Mouse (Mus musculus): ENCODE measurements at regions not wholly inside any gene's neighbourhood (a gene's known extent, or its start where the extent isn't known, plus 50 kb on each side); places are given as distances from the start of the nearest gene placed in this dataset.
"Not testable (repeated sequence)": the region's sequence is repeated elsewhere in the genome, so short reads cannot be mapped to it uniquely, and the experiment has no call there.

DNA sequence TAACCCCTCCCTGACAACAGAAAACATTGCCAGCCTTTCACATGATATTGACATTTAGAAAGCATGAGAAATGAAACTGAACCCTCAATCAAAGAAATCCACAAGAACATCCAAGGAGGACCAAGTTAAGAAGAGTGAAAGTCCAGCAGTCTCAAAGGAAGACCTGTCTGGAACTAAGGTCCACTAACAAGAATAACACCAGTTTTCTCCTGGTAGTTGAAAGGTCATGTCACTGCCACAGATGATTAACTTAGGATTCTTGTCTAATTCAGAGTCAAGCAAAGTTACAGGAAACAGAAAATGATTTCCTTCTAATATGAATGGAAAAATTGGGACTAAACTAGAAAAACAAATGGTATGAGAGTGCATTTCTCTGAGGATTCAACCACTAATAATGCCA, 790.7 kb downstream of the Cypt12 start:
- DNase-seq (ENCODE audit: low spot score in 2 of 2), result no peak

- no peak for DNase-seq (ENCODE audit: low spot score in 2 of 2)
Observed at GRCm38 (mm10) chr3:18740344-18740743, 792.1 kb downstream of the Cypt12 start.

DNA sequence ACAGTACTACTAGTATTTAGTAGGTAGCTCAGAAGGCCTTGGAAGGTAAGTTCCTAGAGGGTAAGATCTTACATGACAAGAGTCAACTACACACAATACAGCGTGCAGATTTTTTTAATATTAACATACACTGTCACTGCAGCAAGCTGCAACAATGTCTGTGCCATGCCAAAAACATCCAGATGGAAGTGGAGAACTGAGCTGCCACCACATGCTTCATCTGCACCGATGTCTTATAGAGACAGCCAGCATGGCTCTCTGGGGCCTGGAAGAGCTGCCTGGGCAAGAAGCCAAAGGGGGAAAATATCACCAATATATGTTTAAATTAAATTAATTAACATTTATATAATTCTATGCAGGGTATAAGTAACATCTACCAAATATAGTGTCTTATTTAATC, 795.3 kb downstream of the Cypt12 start:
- DNase-seq (ENCODE audit: low spot score in 2 of 2), result no peak

DNA sequence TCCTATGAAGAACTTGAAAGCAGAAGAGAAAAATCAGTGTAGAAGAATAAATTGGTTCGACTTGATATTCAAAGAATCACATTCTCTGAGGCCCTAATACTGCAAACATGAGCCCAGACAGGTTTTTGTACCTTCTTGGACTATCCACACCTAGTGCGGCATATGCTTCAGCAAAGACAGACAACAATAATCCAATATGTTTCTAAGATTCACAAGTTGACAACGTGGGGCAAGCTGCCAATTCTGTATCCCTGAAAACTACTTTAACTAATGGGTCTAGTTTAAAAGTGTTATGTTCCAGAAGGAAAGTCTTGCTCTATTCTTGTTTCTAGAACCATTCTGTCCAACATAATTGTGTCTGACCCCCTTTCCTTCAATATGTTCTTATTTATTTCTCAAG, 796.0 kb downstream of the Cypt12 start:
- DNase-seq (ENCODE audit: low spot score in 2 of 2), result peak; percentile 33 to 34

GRCm38 (mm10) chr3:18746206-18746605, 798.0 kb downstream of the Cypt12 start:
- no peak for DNase-seq (ENCODE audit: low spot score in 2 of 2)

DNA sequence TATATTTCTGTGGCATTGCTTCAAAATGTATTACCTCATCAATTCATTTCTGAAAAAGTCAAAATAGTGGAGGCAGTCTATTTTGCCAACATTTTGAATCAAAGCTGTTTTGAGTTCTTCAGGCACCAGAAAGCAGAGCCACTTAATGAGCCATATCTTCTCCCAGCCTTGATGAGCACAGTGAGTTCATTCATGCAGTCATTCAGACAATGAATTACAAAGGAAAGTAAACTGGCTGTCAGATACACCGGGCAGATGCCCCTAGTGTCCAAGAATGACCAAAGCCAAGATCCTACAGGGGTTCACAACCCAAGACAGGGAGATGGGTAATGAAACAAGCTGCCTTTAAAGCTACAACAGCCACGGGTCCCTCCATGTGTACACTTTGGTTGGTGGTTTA, 798.7 kb downstream of the Cypt12 start:
- no peak for DNase-seq (ENCODE audit: low spot score in 2 of 2)

GRCm38 (mm10) chr3:18751660-18752259, 803.5 kb downstream of the Cypt12 start:
- no peak for DNase-seq (ENCODE audit: low spot score in 2 of 2)

- DNase-seq (ENCODE audit: low spot score in 2 of 2), result peak; percentile 82 to 85
Observed at GRCm38 (mm10) chr3:18764301-18765078, 816.3 kb downstream of the Cypt12 start.

- DNase-seq (ENCODE audit: low spot score in 2 of 2), result no peak
Observed at GRCm38 (mm10) chr3:18778481-18778880, 830.3 kb downstream of the Cypt12 start.

- no peak for DNase-seq (ENCODE audit: low spot score in 2 of 2)
Observed at GRCm38 (mm10) chr3:18787531-18788176, 839.4 kb downstream of the Cypt12 start.

DNA sequence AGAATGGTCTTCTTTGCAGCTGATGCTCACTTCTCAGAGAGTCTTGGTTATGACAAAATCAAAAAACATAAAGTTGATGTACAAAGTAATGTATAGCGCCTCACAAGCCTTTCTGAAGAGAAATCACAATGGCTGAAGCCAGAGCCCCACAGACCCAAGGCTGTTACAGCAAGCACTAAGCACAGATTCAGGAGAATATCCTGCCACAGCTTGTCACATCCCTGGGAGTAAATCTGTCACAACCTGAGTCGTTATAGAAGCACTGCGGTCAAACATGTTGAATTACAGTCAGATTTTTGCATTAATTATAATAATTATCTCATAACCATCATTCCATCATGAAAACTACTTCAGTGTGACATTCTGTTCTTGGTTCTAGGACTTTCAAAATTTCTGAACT, 825.7 kb downstream of the 1700064H15Rik start:
- no peak for DNase-seq (ENCODE audit: low spot score in 2 of 2)

- not testable (repeated sequence) for DNase-seq (ENCODE audit: low spot score in 2 of 2)
Observed at GRCm38 (mm10) chr3:18828788-18829320, 799.6 kb downstream of the 1700064H15Rik start.

DNA sequence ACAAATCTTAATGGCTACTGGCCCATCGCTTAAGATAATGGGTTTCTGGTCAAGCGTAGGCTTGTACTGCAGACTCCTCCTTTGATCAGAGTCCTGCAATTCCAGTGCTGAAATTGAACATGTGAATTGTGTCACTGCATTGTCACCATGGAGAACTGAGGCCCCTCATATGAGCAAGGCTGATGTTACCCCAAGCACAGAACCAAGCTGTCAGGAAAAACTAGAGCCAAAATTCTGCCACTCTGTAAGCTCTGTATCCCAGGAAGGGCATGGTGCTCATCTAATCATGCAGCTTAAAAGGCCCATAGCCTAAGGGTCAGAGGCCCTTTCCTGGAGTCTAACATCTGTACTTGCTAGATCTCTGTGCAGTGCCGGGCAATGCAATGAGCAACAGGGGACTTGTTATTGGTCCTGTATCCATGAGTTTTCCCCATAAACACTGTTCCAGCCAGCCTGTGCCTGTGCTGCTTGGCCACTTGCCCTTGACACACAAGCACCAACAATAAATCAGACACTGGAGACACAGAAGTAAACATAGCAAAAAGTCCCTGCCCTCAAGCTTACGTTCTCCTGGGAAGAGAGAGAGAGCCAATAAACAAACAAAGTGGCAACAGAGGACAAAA, 760.2 kb downstream of the 1700064H15Rik start:
- DNase-seq (ENCODE audit: low spot score in 2 of 2), result no peak

- no peak for DNase-seq (ENCODE audit: low spot score in 2 of 2)
Observed at GRCm38 (mm10) chr3:18868758-18869157, 759.7 kb downstream of the 1700064H15Rik start.

DNA sequence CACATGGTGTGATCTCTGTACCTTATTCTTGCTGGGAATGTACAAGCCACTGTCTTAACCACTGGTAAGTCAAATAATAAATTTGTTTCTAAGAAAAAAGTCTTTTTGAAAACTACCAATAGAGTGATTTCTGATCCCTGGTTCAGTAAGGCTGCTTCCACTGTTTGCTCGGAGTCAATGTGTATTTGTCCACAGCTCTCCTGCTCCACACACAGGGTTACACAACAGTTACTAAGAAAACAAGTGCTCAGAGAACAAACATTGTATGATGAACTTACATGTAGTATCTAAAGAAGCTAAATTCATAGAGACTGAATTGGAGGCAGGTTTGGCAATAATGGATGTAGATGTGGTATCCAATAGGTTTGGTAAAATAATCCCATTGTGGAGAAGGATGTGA, 751.4 kb downstream of the 1700064H15Rik start:
- DNase-seq (ENCODE audit: low spot score in 2 of 2), result no peak

DNA sequence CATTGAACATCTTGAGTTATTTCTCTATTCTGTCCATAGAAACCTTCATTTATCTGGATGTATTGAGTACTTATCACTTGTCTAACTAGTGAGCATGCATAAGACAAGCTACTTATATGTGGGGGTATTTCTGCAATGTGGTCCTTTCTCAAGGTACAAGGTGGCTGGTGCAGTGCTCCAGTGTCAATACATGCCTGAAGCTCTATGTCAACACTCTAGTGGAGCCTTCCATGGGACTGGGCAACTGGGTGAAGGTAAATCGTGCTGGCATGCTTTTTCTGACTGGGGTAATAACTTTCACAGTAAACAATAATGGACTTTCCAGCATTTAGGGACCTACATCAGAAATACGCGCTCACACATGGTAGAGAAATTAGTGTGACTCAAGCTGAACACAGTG, 750.9 kb downstream of the 1700064H15Rik start:
- no peak for DNase-seq (ENCODE audit: low spot score in 2 of 2)

DNA sequence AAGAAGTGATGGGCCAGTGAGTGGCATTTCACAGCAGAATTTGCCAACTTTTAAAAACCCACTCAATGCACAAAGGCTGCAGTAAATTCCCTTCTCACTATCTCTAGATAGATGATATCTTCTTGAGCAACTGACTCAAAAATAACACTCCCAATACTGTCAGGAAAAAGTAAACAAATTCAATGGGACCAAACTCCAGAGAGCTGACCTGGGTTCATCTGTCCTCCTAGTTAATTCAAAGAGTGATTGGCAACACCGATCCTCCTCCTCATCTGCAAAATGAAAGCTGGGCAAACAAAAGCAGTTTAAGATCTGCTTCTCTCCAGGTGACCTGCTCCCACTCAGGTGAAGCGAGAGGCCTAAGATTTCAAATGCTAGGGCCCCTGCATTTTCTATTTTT, 747.3 kb downstream of the 1700064H15Rik start:
- no peak for DNase-seq (ENCODE audit: low spot score in 2 of 2)

- DNase-seq (ENCODE audit: low spot score in 2 of 2), result no peak
Observed at GRCm38 (mm10) chr3:18892813-18893212, 735.7 kb downstream of the 1700064H15Rik start.

DNA sequence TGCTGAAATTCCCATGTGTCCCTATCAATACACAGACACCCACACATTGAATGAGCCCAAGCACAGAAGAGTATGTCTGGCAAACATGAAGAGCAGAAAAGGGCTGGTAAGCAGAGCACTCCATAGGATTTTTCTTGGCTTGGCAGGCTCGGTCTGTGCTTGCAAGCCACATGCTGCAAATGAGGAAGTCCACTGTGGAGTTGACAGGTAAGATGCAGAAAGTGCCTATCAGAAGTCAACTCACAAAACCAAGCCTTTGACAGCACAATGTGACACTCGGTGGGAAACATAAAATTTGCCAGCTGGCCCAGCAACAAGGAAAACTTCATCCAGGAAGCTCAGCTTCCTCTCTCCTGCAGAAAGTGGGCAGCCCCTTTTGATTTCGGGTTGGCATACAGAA, 722.7 kb downstream of the 1700064H15Rik start:
- peak; percentile 28 to 43 for DNase-seq (ENCODE audit: low spot score in 2 of 2)

DNA sequence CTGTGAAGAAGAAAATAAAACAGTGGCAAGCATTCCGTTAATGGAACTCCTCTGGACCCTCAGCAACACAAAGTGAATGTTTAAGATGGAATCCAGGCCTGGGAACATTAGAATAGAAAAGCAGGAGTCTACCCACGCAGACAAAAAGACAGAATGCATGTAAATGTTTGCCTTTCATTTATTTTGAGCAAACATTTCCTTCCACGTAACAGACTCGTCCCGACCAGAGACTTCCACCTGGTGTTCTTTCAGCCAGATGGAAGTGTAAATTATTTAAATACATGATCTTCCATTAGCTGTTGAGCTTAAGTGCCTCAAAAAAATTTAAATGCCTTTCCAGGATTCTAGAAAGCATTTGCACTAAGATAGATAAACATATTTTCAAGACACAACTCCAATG, 722.3 kb downstream of the 1700064H15Rik start:
- DNase-seq (ENCODE audit: low spot score in 2 of 2), result peak in 1 of 2 experiments; percentile 25

DNA sequence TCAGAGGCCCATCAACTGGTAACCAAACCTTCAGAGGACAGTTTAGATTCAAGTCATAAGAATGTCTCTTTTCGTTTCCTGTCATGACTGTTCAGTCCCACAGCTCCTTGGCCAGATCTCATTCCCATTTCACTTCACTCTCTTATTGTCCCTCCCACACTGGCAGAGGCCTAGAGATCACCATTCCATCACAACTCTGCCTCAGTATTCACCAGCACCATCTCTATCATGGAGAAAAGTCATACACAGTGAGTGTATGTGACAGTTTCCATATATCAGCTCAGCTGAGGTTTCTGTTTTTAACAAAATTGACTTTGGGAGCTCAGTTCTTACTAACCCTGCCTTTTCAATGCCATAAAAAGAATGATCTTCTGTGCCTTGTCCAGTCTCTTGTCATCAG, 719.7 kb downstream of the 1700064H15Rik start:
- DNase-seq (ENCODE audit: low spot score in 2 of 2), result no peak

- no peak for DNase-seq (ENCODE audit: low spot score in 2 of 2)
Observed at GRCm38 (mm10) chr3:18928401-18929104, 699.9 kb downstream of the 1700064H15Rik start.
